Mouse (Mus musculus) heart, postnatal 4 days (tissue): ENCODE measurements around the gene Gm5089. TPM values are rescaled to one million over a fixed set of nuclear protein-coding genes. Genes with fewer than 3 reads are reported as not detected.

Experiments
- DNase-seq: peaks from one replicate; pipeline ENCODE4 v3.0.0; 2021
- total RNA-seq, 2 experiments: library from RNA; stranded (reverse); gene quantifications; 2 replicates each; pipeline ENCODE4 v1.2.3; 2021

Gene Gm5089
- total RNA-seq, 2 experiments from 2014 or later, result not detected

DNA sequence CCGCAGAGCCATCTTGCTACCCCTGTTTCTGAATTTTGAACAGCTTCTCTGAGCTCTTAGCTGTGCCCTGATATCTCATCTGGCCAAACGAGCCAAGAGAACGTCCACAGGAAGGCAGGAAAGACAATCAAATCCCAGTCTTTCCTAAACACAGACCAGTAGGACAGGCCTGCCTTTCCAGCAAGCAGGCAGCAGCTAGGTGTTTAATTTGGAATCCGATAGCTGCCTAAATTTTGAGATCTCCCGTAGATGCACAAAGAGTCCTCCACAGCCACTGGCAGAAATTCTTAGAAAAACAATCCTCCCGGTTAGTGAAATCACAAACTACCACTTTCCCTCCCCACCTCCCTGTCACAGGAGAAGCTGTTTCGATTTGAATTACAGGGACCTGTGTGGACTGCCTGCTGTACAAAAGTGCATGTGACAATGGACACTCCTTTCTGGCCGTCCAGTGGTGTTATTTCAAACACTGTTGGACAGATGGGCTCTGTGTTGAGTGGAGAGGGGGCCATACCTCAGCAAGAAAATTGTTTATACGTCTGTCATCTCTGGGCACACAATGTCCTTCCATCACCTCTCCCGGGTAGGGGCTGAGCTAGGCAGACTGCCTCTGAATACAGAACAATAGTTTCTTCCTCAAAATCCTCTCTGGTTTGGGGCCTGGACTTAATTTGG is 24.2 kb downstream of the Gm5089 start:
- DNase-seq, result no peak

- no peak for DNase-seq
Observed at GRCm38 (mm10) chr14:122424441-122424840, 26.5 kb downstream of the Gm5089 start.

GRCm38 (mm10) chr14:122416166-122416771 is 34.6 kb downstream of the Gm5089 start:
- no peak for DNase-seq

- no peak for DNase-seq
Observed at GRCm38 (mm10) chr14:122414786-122415185, 36.1 kb downstream of the Gm5089 start.

- no peak for DNase-seq
Observed at GRCm38 (mm10) chr14:122413542-122413928, 37.4 kb downstream of the Gm5089 start.

GRCm38 (mm10) chr14:122412841-122413541 is 37.9 kb downstream of the Gm5089 start:
- DNase-seq, result no peak

GRCm38 (mm10) chr14:122406541-122407219 is 44.2 kb downstream of the Gm5089 start:
- DNase-seq, result no peak

GRCm38 (mm10) chr14:122405897-122406540 is 44.9 kb downstream of the Gm5089 start:
- no peak for DNase-seq

DNA sequence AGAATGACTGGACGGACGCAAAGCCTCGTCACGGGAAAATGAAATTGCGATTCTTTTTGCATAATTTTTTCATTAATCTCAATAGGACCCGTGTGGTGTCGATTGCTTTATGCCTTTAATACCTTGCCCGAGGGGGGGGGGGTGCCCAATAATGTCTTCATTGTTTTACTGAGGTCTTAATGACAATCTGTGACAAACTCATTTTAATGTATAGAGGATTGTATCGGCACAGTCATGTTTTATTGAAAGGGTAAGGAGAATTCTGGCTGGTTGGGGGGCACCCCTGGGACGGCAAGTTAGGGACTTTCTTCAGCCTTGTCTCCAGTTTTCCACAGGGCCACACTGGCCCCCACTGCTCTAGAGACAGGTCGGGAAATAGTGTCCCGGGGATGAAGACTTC is 45.7 kb downstream of the Gm5089 start:
- no peak for DNase-seq

- DNase-seq, result no peak
Observed at GRCm38 (mm10) chr14:122404596-122405154, 46.2 kb downstream of the Gm5089 start.

- no peak for DNase-seq
Observed at GRCm38 (mm10) chr14:122403422-122403940, 47.4 kb downstream of the Gm5089 start.

DNA sequence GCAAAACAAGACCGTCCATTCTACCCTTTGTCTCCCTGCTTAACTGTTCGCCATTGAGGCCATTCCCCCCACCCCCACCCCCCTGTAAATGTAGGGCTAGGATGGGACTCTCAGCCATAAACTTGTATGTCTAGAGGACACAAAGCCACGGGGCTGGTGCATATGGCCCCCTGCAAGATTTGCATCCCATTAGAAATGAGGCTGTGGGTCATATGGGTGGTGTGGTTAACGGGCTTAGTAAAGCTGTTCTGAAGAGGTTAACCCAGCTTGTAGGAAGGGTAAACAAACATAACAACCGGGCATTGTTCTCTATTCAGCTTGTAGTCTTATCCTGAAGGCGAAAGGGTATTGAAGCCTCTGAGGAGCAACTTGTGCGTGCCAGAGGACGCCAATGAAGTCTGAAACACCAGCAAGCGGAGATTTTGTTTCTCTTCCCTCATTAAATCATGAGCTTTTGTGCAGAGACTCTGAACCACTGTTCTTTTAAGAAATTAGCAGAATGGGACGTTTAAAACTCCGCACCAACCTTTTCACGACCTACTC is 48.1 kb downstream of the Gm5089 start:
- no peak for DNase-seq

DNA sequence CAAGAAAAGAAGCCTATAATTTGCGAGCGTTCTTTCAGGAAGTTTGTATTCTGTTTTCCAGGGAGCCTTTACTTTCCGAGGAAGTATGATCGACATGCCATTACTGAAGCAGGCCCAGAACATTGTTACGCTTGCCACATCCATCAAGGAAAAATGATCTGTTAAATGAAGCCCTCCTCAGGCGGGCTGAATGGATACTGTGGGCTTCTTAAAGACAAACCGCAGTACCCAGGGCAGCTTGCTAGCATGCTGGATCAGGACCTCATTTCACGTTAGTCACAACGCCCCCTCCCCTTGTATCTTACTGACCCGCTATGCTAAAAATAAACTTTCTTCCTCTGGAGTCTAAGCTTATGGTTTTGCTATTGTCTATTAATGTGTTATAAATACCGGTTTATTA is 49.0 kb downstream of the Gm5089 start:
- DNase-seq, result no peak

DNA sequence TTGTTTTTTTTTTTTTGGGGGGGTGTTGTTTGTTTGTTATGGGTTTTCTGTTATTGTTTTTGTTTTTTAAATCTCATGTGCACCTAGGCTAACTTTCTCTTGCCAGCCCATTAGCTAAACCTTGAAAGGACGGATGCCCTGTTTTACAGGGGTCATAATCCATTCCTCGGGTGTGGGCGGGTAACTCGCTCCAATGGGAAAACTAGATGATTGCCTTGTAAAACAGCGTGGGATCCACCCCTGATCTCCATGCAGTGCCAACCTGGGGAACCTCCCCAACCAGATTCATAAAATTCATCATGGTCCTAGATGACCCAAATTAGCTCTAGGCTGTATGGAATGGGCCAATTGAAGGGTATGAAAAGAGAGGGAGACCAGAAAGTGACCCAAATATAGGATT is 51.0 kb downstream of the Gm5089 start:
- no peak for DNase-seq

- no peak for DNase-seq
Observed at GRCm38 (mm10) chr14:122398676-122399075, 52.2 kb downstream of the Gm5089 start.

DNA sequence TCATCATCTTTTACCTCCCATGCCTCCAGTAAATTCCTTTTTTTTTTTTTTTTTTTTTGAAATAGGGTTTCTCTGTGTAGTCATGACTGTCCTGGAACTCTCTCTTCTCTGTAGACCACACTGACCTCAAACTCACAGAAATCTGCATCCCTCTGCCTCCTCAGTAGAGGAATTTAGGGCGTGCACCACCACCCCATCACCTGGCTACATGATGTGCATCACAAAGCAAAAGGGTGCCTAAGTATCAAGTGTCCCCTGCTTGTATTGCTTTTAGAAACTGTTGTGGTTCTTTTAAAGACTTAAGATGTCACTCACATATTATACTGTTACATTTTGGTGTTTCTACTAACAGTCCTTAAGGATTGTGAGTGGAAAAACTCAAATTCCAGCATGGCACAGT is 57.8 kb downstream of the Gm5089 start:
- no peak for DNase-seq

GRCm38 (mm10) chr14:122390935-122391334 is 60.0 kb downstream of the Gm5089 start:
- DNase-seq, result no peak

- DNase-seq, result no peak
Observed at GRCm38 (mm10) chr14:122389684-122390370, 61.1 kb downstream of the Gm5089 start.

- DNase-seq, result no peak
Observed at GRCm38 (mm10) chr14:122388431-122389031, 62.4 kb downstream of the Gm5089 start.

GRCm38 (mm10) chr14:122387781-122388180 is 63.1 kb downstream of the Gm5089 start:
- DNase-seq, result no peak
